Mouse (Mus musculus) neural tube, embryonic 11.5 days (tissue): ENCODE results near the gene Osbpl7. TPM values are rescaled to one million over a fixed set of nuclear protein-coding genes. Genes with fewer than 3 reads are reported as not detected.

Experiments used
- ATAC-seq: fragments of 200-750 bp; cut with Nextera tagmentation; 2 replicates; pipeline ENCODE4 v1.8.0; 2017; ENCODE audit warnings: moderate number of reproducible peaks, mild to moderate bottlenecking, moderate TSS enrichment, moderate library complexity; ENCODE audit not compliant: insufficient read depth, low FRiP score, low TSS enrichment
- DNase-seq: peaks from one replicate; pipeline ENCODE4 v3.0.0-alpha.2; 2015; ENCODE audit warnings: low spot score
- H3K27ac ChIP-seq: fragments of 300-500 bp; sonication (generic); 2 replicates; pipeline ENCODE4 v1.5.1; 2014; ENCODE audit warnings: low read depth, mild to moderate bottlenecking, low read length
- H3K27me3 ChIP-seq: fragments of 300-500 bp; sonication (generic); 2 replicates; pipeline ENCODE4 v1.6.1; 2014; ENCODE audit warnings: mild to moderate bottlenecking, low read length, mixed read lengths; ENCODE audit not compliant: control insufficient read depth, insufficient read depth
- H3K36me3 ChIP-seq: fragments of 300-500 bp; sonication (generic); 2 replicates; pipeline ENCODE4 v1.6.1; 2014; ENCODE audit warnings: mild to moderate bottlenecking, low read length, moderate library complexity, mixed read lengths; ENCODE audit not compliant: control insufficient read depth, insufficient read depth
- H3K4me1 ChIP-seq: fragments of 300-500 bp; sonication (generic); 2 replicates; pipeline ENCODE4 v1.6.1; 2014; ENCODE audit warnings: low read length, mixed read lengths; ENCODE audit not compliant: control insufficient read depth, insufficient read depth
- H3K4me2 ChIP-seq: fragments of 300-500 bp; sonication (generic); 2 replicates; pipeline ENCODE4 v1.6.1; 2014; ENCODE audit warnings: low read depth, mild to moderate bottlenecking, moderate library complexity
- H3K4me3 ChIP-seq: fragments of 300-500 bp; sonication (generic); 2 replicates; pipeline ENCODE4 v1.5.1; 2014; ENCODE audit warnings: low read depth, low read length
- H3K9ac ChIP-seq: fragments of 300-500 bp; sonication (generic); 2 replicates; pipeline ENCODE4 v1.6.1; 2014; ENCODE audit warnings: mild to moderate bottlenecking, low read length
- H3K9me3 ChIP-seq: fragments of 300-500 bp; sonication (generic); 2 replicates; pipeline ENCODE4 v1.6.1; 2016; ENCODE audit warnings: low read length; ENCODE audit not compliant: control insufficient read depth
- WGBS: fragments of 180-500 bp; shearing (Covaris S2); extraction: QIAGEN DNeasy Blood & Tissue Kit; methylation state at CpG from one replicate; pipeline ENCODE4 v1.1.7; 2014; 5-methylcytosine and 5-hydroxymethylcytosine counted together
- polyA plus RNA-seq: library from polyadenylated mRNA; unstranded; fragments of >200 nt; fragmentation: Nextera tagmentation; extraction: Ambion mirVana; gene quantifications from 2 replicates; pipeline ENCODE4 v1.2.1, GENCODE M21; 2014

The Osbpl7 gene
- polyA plus RNA-seq, result 5.3 and 7.2 TPM in 2 replicates

GRCm38 (mm10) chr11:97050216-97050943 lies at the start of gene Osbpl7:
Gene Osbpl7 (plus strand): TSS chr11:97050628.
- WGBS, result 8% methylated on average over 18 of the region's 18 CpGs

GRCm38 (mm10) chr11:97003170-97003569 lies 47.3 kb upstream of the Osbpl7 start:
- Histone ChIP-seq H3K4me1 (no peaks in the 10 kb centered on the region), H3K9ac (no peak overlapping the region), H3K27ac (no peak overlapping the region), H3K4me3 (no peak overlapping the region), H3K27me3 (peaks cover 2% of the 10 kb centered on the region; the same call in 1 of the 2 replicates), H3K9me3 (no peaks in the 10 kb centered on the region), H3K4me2 (no peak overlapping the region), H3K36me3 (no peaks in the 10 kb centered on the region)
- DNase-seq, result no peak
- WGBS, result 16% methylated on average over 5 of the region's 5 CpGs
- no peak for ATAC-seq

More at GRCm38 (mm10) chr11:97050216-97050943, at the start of gene Osbpl7:
- H3K4me1 ChIP-seq, result peaks cover 11% of the 10 kb centered on the region
- peak within 1 kb of the TSS; percentile 71 for H3K4me3 ChIP-seq
- peak within 1 kb of the TSS; percentile 95 for H3K4me2 ChIP-seq
- H3K36me3 ChIP-seq, result peaks cover 6% of the 10 kb centered on the region
- peak; percentile 78 for DNase-seq
- H3K9ac ChIP-seq, result peak within 1 kb of the TSS; percentile 80
- H3K27me3 ChIP-seq, result no peaks in the 10 kb centered on the region
- no peak within 1 kb of the TSS for H3K27ac ChIP-seq
- peak; percentile 65; the same call in 1 of the 2 replicates for ATAC-seq
- no peaks in the 10 kb centered on the region for H3K9me3 ChIP-seq

GRCm38 (mm10) chr11:97007093-97007794 lies 43.2 kb upstream of the Osbpl7 start:
- Histone ChIP-seq H3K36me3 (no peaks in the 10 kb centered on the region), H3K27me3 (peaks cover 5% of the 10 kb centered on the region; the same call in 1 of the 2 replicates), H3K9me3 (no peaks in the 10 kb centered on the region), H3K27ac (no peak overlapping the region), H3K4me1 (no peaks in the 10 kb centered on the region), H3K9ac (no peak overlapping the region), H3K4me2 (no peak overlapping the region), H3K4me3 (no peak overlapping the region)
- DNase-seq, result no peak
- 82% methylated on average over 9 of the region's 9 CpGs for WGBS
- ATAC-seq, result no peak

- 57% methylated on average over 8 of the region's 8 CpGs for WGBS
- ATAC-seq, result no peak
- Histone ChIP-seq H3K27ac (no peak overlapping the region), H3K27me3 (peaks cover 5% of the 10 kb centered on the region; the same call in 1 of the 2 replicates), H3K36me3 (no peaks in the 10 kb centered on the region), H3K9ac (no peak overlapping the region), H3K4me2 (no peak overlapping the region), H3K9me3 (no peaks in the 10 kb centered on the region), H3K4me3 (no peak overlapping the region), H3K4me1 (no peaks in the 10 kb centered on the region)
- DNase-seq, result no peak
Measured at GRCm38 (mm10) chr11:97009198-97009790, 41.1 kb upstream of the Osbpl7 start.

GRCm38 (mm10) chr11:97013121-97013670 lies 37.2 kb upstream of the Osbpl7 start, which contains the start of gene Sp6:
Gene Sp6 (plus strand): TSS chr11:97013394.
- Histone ChIP-seq H3K27ac (no peak within 1 kb of the TSS), H3K27me3 (peaks cover 36% of the 10 kb centered on the region), H3K4me3 (no peak within 1 kb of the TSS), H3K9me3 (no peaks in the 10 kb centered on the region), H3K4me1 (no peaks in the 10 kb centered on the region), H3K9ac (no peak within 1 kb of the TSS), H3K36me3 (no peaks in the 10 kb centered on the region), H3K4me2 (no peak within 1 kb of the TSS)
- 35% methylated on average over 7 of the region's 8 CpGs for WGBS
- no peak for DNase-seq
- no peak for ATAC-seq

- H3K36me3 ChIP-seq, result no peaks in the 10 kb centered on the region
- H3K4me2 ChIP-seq, result peak overlapping the region; percentile 38
- H3K9me3 ChIP-seq, result no peaks in the 10 kb centered on the region
- 1% methylated on average over 36 of the region's 36 CpGs for WGBS
- DNase-seq (peak; percentile 32), ATAC-seq (no peak)
- H3K27me3 ChIP-seq, result peaks cover 78% of the 10 kb centered on the region
- H3K9ac ChIP-seq, result no peak overlapping the region
- no peak overlapping the region for H3K27ac ChIP-seq
- peak overlapping the region; percentile 20 for H3K4me3 ChIP-seq
- H3K4me1 ChIP-seq, result peaks cover 9% of the 10 kb centered on the region
Measured at GRCm38 (mm10) chr11:97017696-97018582, 32.5 kb upstream of the Osbpl7 start.

- Histone ChIP-seq H3K27ac (no peak overlapping the region), H3K9ac (no peak overlapping the region), H3K27me3 (peaks cover 83% of the 10 kb centered on the region), H3K4me1 (peaks cover 9% of the 10 kb centered on the region), H3K4me3 (peak overlapping the region; percentile 20), H3K9me3 (no peaks in the 10 kb centered on the region), H3K4me2 (peak overlapping the region; percentile 38), H3K36me3 (no peaks in the 10 kb centered on the region)
- ATAC-seq (no peak), DNase-seq (peak; percentile 20)
- under 1% methylated on average over 52 of the region's 68 CpGs for WGBS
Measured at GRCm38 (mm10) chr11:97018583-97019344, 31.7 kb upstream of the Osbpl7 start.
